In genomic region chr10:30446572-30446971, GRCm38 (mm10) we compare ENCODE assay signal across 26 mouse cellular contexts.
DNase-seq lines count a peak whose midpoint lies in the region; ATAC-seq and TF ChIP-seq lines count a peak whose summit lies in the region.
"Had no signal": no experiment of that assay in that cellular context is flagged by ENCODE, and none has a peak within 500 bp of the region (broad histone marks: within the 10 kb centered on the region; RNA-seq: fewer than 3 reads in every experiment).

No protein-coding gene starts in this region.

- peak; percentile 14 for DNase-seq in layer of hippocampus, adult 9-11 months
- DNase-seq in layer of hippocampus, postnatal 25 days (ENCODE audit: extremely low spot score in 1 of 2, low spot score in 1 of 2): no peak
- peak; percentile 81 for DNase-seq in brain, embryonic 14.5 days (ENCODE audit: low read depth)
- DNase-seq in telencephalon, adult 2 months (ENCODE audit: low read depth, low spot score): peak; percentile 27
- DNase-seq in kidney, postnatal 25 days: no peak
- DNase-seq: adrenal gland, postnatal 25 days; B cell, adult 2 months; cerebellum, adult 9-10 months; cerebellum, postnatal 36 days; heart, adult 2 months; heart, postnatal 4 days; kidney, adult 8-10 months; right cerebral cortex, postnatal 4 days had no signal

- no peaks in the 10 kb centered on the region for H3K4me1 ChIP-seq in forebrain, embryonic 15.5 days
- no peaks in the 10 kb centered on the region for H3K4me1 ChIP-seq in forebrain, embryonic 12.5 days
- H3K4me1 ChIP-seq: embryonic facial prominence, embryonic 12.5 days; heart, embryonic 12.5 days; hindbrain, embryonic 13.5 days; limb, embryonic 12.5 days; liver, embryonic 15.5 days; lung, embryonic 15.5 days; midbrain, embryonic 10.5 days; midbrain, embryonic 15.5 days; neural tube, embryonic 15.5 days had no signal

- no peaks in the 10 kb centered on the region for H3K36me3 ChIP-seq in forebrain, embryonic 15.5 days
- no peaks in the 10 kb centered on the region for H3K36me3 ChIP-seq in forebrain, embryonic 12.5 days (replicated peaks)
- H3K36me3 ChIP-seq: embryonic facial prominence, embryonic 12.5 days; heart, embryonic 12.5 days; hindbrain, embryonic 13.5 days; limb, embryonic 12.5 days; liver, embryonic 15.5 days; lung, embryonic 15.5 days; midbrain, embryonic 10.5 days; midbrain, embryonic 15.5 days; neural tube, embryonic 15.5 days had no signal

- TF ChIP-seq CTCF in brain, embryonic 14.5 days (IDR thresholded peaks at IDR 0.05; ENCODE audit: borderline replicate concordance, extremely low read depth, insufficient read depth, insufficient read length): no peak

- H3K9ac ChIP-seq in forebrain, embryonic 15.5 days (replicated peaks): no peak overlapping the region
- H3K9ac ChIP-seq in forebrain, embryonic 12.5 days: no peak overlapping the region
- H3K9ac ChIP-seq: embryonic facial prominence, embryonic 12.5 days; heart, embryonic 12.5 days; hindbrain, embryonic 13.5 days; limb, embryonic 12.5 days; liver, embryonic 15.5 days; lung, embryonic 15.5 days; midbrain, embryonic 15.5 days; neural tube, embryonic 15.5 days had no signal

- 60% methylated on average over 1 of the region's 1 CpGs for WGBS in forebrain, embryonic 15.5 days
- WGBS in forebrain, embryonic 12.5 days: 82% methylated on average over 1 of the region's 1 CpGs

- ATAC-seq in forebrain, embryonic 15.5 days (replicated peaks): peak; percentile 90
- no peak for ATAC-seq in forebrain, embryonic 12.5 days (ENCODE audit: low FRiP score)
- ATAC-seq: intestine, embryonic 16.5 days; midbrain, embryonic 15.5 days had no signal

- H3K9me3 ChIP-seq in forebrain, embryonic 15.5 days: no peaks in the 10 kb centered on the region
- no peaks in the 10 kb centered on the region for H3K9me3 ChIP-seq in forebrain, embryonic 12.5 days
- H3K9me3 ChIP-seq: embryonic facial prominence, embryonic 12.5 days; heart, embryonic 12.5 days; hindbrain, embryonic 13.5 days; limb, embryonic 12.5 days; liver, embryonic 15.5 days; lung, embryonic 15.5 days; midbrain, embryonic 10.5 days; midbrain, embryonic 15.5 days; neural tube, embryonic 15.5 days had no signal

- no peak overlapping the region for H3K27ac ChIP-seq in forebrain, embryonic 15.5 days (replicated peaks)
- H3K27ac ChIP-seq in forebrain, embryonic 12.5 days: no peak overlapping the region
- H3K27ac ChIP-seq: embryonic facial prominence, embryonic 12.5 days; heart, adult 2 months; hindbrain, embryonic 13.5 days; kidney, postnatal 0 days; limb, embryonic 12.5 days; liver, embryonic 15.5 days; lung, embryonic 15.5 days; midbrain, embryonic 10.5 days; midbrain, embryonic 15.5 days; neural tube, embryonic 15.5 days had no signal

- H3K27me3 ChIP-seq in forebrain, embryonic 15.5 days: no peaks in the 10 kb centered on the region
- no peaks in the 10 kb centered on the region for H3K27me3 ChIP-seq in forebrain, embryonic 12.5 days
- H3K27me3 ChIP-seq: embryonic facial prominence, embryonic 12.5 days; hindbrain, embryonic 13.5 days; limb, embryonic 12.5 days; liver, embryonic 15.5 days; lung, embryonic 15.5 days; midbrain, embryonic 15.5 days; neural tube, embryonic 15.5 days had no signal

- no peak for TF ChIP-seq POLR2A in brain, embryonic 14.5 days (IDR thresholded peaks at IDR 0.05; ENCODE audit: borderline replicate concordance, extremely low read depth, insufficient read depth, insufficient read length, poor library complexity, severe bottlenecking)

- H3K4me3 ChIP-seq in forebrain, embryonic 15.5 days: no peak overlapping the region
- H3K4me3 ChIP-seq in forebrain, embryonic 12.5 days (replicated peaks): no peak overlapping the region
- H3K4me3 ChIP-seq: embryonic facial prominence, embryonic 12.5 days; heart, adult 2 months; heart, embryonic 12.5 days; hindbrain, embryonic 13.5 days; limb, embryonic 12.5 days; liver, embryonic 15.5 days; lung, embryonic 15.5 days; midbrain, embryonic 10.5 days; midbrain, embryonic 15.5 days; neural tube, embryonic 15.5 days had no signal

- no peak overlapping the region for H3K4me2 ChIP-seq in forebrain, embryonic 15.5 days (replicated peaks)
- H3K4me2 ChIP-seq in forebrain, embryonic 12.5 days: no peak overlapping the region
- H3K4me2 ChIP-seq: embryonic facial prominence, embryonic 12.5 days; heart, embryonic 12.5 days; hindbrain, embryonic 13.5 days; limb, embryonic 12.5 days; liver, embryonic 15.5 days; lung, embryonic 15.5 days; midbrain, embryonic 15.5 days; neural tube, embryonic 15.5 days had no signal

Comparison
In these comparisons a context has a peak if more than half of its experiments do, and no peak if none do; other contexts are left out.
1. DNase-seq: peak in layer of hippocampus, adult 9-11 months (single experiment), brain, embryonic 14.5 days (single experiment) and telencephalon, adult 2 months (single experiment); none in layer of hippocampus, postnatal 25 days (0 of 2) and kidney, postnatal 25 days (0 of 2).